30 mouse cellular contexts compared by ENCODE assay signal in genomic region chr5:135535867-135536266, GRCm38 (mm10). TPM values are rescaled to one million over a fixed set of nuclear protein-coding genes. Genes with fewer than 3 reads are reported as not detected.
DNase-seq lines count a peak whose midpoint lies in the region; TF ChIP-seq lines count a peak whose summit lies in the region.
"Had no signal": no experiment of that assay in that cellular context is flagged by ENCODE, and none has a peak within 500 bp of the region (broad histone marks: within the 10 kb centered on the region; RNA-seq: fewer than 3 reads in every experiment).

No protein-coding gene starts in this region.

- no peak for TF ChIP-seq EP300 in heart, adult 2 months (IDR thresholded peaks at IDR 0.05; ENCODE audit: insufficient read depth, low read depth, low read length)

- intact Hi-C loops in heart, adult 2 months (cut with DNase I) = no loop called here

- peak overlapping the region; percentile 57 for H3K27ac ChIP-seq in heart, adult 2 months
- H3K27ac ChIP-seq: embryonic facial prominence, embryonic 13.5 days; embryonic facial prominence, embryonic 15.5 days; forebrain, embryonic 10.5 days; forebrain, embryonic 12.5 days had no signal

- H3K27me3 ChIP-seq in heart, adult 2 months (ENCODE audit: control insufficient read depth, insufficient read depth, low read length) = no peaks in the 10 kb centered on the region
- H3K27me3 ChIP-seq: CH12.LX; embryonic facial prominence, embryonic 13.5 days; embryonic facial prominence, embryonic 15.5 days; forebrain, embryonic 12.5 days; Patski had no signal

- no peak overlapping the region for H3K9ac ChIP-seq in heart, adult 2 months (ENCODE audit: low read depth, low read length)
- H3K9ac ChIP-seq: embryonic facial prominence, embryonic 13.5 days; embryonic facial prominence, embryonic 15.5 days; forebrain, embryonic 12.5 days had no signal

- peaks cover 33% of the 10 kb centered on the region for H3K4me1 ChIP-seq in heart, adult 2 months (ENCODE audit: control insufficient read depth, insufficient read depth, low read length)
- H3K4me1 ChIP-seq: embryonic facial prominence, embryonic 13.5 days; forebrain, embryonic 10.5 days; forebrain, embryonic 12.5 days had no signal

- no peak for TF ChIP-seq CTCF in heart, adult 2 months (IDR thresholded peaks at IDR 0.05)

- no peak for TF ChIP-seq POLR2A in heart, adult 2 months (IDR thresholded peaks at IDR 0.05; ENCODE audit: insufficient read depth, low read depth, low read length)

- H3K79me2 ChIP-seq in heart, adult 2 months (replicated peaks; ENCODE audit: control insufficient read depth, insufficient read depth, low read length) = peaks cover 11% of the 10 kb centered on the region

- H3K4me3 ChIP-seq in heart, adult 2 months = no peak overlapping the region
- H3K4me3 ChIP-seq: embryonic facial prominence, embryonic 13.5 days; embryonic facial prominence, embryonic 15.5 days; erythroblast, embryonic 14.5 days; forebrain, embryonic 10.5 days; forebrain, embryonic 12.5 days had no signal

- DNase-seq in heart, adult 2 months = no peak
- no peak for DNase-seq in heart, adult 18-20 months
- peak; percentile 16 for DNase-seq in lung, postnatal 36 days
- no peak for DNase-seq in lung, postnatal 25 days (ENCODE audit: low spot score)
- DNase-seq in embryo, embryonic 10 days (ENCODE audit: low spot score) = no peak
- DNase-seq: adrenal gland, adult 8-10 months; adrenal gland, postnatal 14 days; adrenal gland, postnatal 36 days; B cell, adult 2 months; cerebellum, adult 11-12 months; cerebellum, adult 2 months; cerebellum, adult 9-10 months; cerebellum, postnatal 10 days; cerebellum, postnatal 25 days; embryo, embryonic 11 days had no signal

- H3K36me3 ChIP-seq in heart, adult 2 months (ENCODE audit: control insufficient read depth, insufficient read depth, low read length) = peaks cover 9% of the 10 kb centered on the region
- H3K36me3 ChIP-seq: embryonic facial prominence, embryonic 15.5 days; forebrain, embryonic 10.5 days; forebrain, embryonic 12.5 days; G1E had no signal

RNA-seq across cellular contexts. Expression of gene Hip1, which starts 9.1 kb away (rescaled TPM):
- total RNA-seq in heart, adult 2 months (2021) = 10 to 100 TPM; 25.0 to 29.6 TPM
- 22.2 and 34.4 TPM in 2 replicates for polyA plus RNA-seq in heart, adult 2 months (2012; rRNA removed)
- total RNA-seq in heart, adult 18-20 months (2021) = 10 to 100 TPM; 19.9 to 24.4 TPM
- polyA plus RNA-seq: erythroblast, embryonic 14.5 days; G1E had no signal

RNA-seq across cellular contexts. Expression of gene Ccl26, which starts 27.5 kb away (rescaled TPM):
- not detected for total RNA-seq in heart, adult 2 months (2021)
- polyA plus RNA-seq in heart, adult 2 months (2012; rRNA removed) = not detected in 2 replicates
- total RNA-seq in heart, adult 18-20 months (2021) = not detected
- total RNA-seq: adrenal gland, adult 18-20 months; adrenal gland, adult 8-10 months; adrenal gland, postnatal 14 days; adrenal gland, postnatal 36 days; CH12.LX; G1E had no signal
- polyA plus RNA-seq: activated CD4-positive, CD25-positive, alpha-beta regulatory T cell, adult 4 months; CD4-positive, CD25-positive, alpha-beta regulatory T cell, adult 4 months; cerebellum, adult 2 months; cortical plate, adult 2 months; embryonic facial prominence, embryonic 11.5 days; embryonic facial prominence, embryonic 13.5 days; embryonic facial prominence, embryonic 15.5 days; erythroblast, embryonic 14.5 days; forebrain, embryonic 10.5 days; forebrain, embryonic 12.5 days; forebrain, embryonic 14.5 days; forebrain, embryonic 16.5 days; G1E; Patski had no signal

RNA-seq across cellular contexts. Expression of gene Ccl24, which starts 37.0 kb away (rescaled TPM):
- 1 to 10 TPM; 2.6 TPM for total RNA-seq in heart, adult 2 months (2021)
- 3.2 and 4.3 TPM in 2 replicates for polyA plus RNA-seq in heart, adult 2 months (2012; rRNA removed)
- total RNA-seq in heart, adult 18-20 months (2021) = 1 to 10 TPM; 2.3 to 2.7 TPM
- total RNA-seq: CH12.LX, G1E had no signal
- polyA plus RNA-seq: activated CD4-positive, CD25-positive, alpha-beta regulatory T cell, adult 4 months; CD4-positive, CD25-positive, alpha-beta regulatory T cell, adult 4 months; G1E; Patski had no signal
